Mouse (Mus musculus) CD4-positive, CD25-positive, alpha-beta regulatory T cell, adult 2 months (primary cell): ENCODE measurements around the gene Ryr2.
A peak's percentile ranks its signal among the peaks of the same experiment; 100 is the strongest.
"Not testable (repeated sequence)": the region's sequence is repeated elsewhere in the genome, so short reads cannot be mapped to it uniquely, and the experiment has no call there.

ENCODE experiments used
- DNase-seq: peaks from one replicate; pipeline ENCODE4 v3.0.0-alpha.2; 2012; ENCODE audit warnings: low read depth, low spot score

Ryr2 gene

DNA sequence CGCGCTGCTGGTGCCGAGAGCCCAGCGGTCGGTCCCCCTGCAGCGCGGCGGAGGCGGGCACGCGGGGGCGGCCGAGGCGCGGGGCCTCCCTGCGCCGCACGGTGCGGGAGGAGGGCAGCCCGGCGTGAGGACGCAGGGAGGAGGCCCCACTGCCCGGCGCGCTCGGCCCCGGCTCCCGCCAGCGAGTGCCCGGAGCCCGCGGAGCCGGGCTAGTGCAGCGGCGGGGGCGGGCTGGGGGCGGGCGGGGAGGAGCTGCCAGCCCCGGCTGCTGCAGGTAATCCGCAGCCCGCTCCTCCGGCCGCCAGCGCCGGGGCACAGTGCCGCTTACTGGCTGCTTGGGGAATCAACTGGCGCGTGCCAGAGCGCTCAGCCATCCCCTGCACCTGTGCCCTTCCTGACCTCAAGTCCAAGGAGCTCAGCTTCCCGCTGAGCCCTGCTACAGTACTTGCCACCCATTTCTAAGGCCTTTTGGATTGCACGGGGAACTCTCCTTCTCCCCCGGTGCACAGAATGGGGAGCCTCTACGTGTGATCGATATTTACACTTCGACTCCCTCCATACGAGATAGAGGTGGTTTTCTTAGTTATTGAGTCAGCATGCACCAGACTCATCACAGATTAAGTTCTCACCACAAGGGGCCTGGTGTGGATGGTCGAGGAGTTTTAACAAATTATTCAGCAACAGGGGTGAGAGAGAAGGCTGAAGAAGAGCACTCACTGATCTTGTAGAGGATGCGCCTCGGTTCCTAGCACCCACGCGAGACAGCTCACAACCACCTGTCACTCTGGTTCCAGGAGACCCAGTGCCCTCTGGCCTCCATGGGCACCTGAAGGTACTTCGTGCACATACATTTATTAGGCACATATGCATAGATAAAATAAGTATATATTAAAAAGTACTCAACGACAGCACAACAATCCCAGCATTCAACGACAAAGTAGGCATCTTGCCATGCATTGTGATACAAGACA is at the start of gene Ryr2:
TSS of gene Ryr2 (minus strand) at position 284 of the 971 bp plus-strand sequence.
- DNase-seq, result peak; percentile 67

DNA sequence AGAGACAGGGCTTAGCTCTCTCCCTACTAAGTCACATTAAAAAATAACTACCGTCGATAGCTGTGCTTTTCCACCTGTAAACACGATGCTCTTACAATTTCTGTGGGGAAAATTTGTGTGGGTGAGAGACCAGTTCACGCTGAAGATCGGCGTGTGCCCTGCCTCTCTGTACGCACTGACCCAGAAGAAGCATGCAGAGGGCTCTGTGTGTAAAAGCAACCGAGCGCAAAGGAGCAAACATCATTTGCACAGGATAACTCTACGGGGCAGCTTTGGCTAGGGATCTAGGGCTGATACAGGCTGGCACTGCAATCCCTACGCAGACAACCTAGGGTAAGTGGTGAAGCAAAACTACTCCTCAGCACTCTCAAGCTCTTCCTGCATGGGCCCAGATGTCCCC is 47.2 kb upstream of the Ryr2 start:
- DNase-seq, result no peak

DNA sequence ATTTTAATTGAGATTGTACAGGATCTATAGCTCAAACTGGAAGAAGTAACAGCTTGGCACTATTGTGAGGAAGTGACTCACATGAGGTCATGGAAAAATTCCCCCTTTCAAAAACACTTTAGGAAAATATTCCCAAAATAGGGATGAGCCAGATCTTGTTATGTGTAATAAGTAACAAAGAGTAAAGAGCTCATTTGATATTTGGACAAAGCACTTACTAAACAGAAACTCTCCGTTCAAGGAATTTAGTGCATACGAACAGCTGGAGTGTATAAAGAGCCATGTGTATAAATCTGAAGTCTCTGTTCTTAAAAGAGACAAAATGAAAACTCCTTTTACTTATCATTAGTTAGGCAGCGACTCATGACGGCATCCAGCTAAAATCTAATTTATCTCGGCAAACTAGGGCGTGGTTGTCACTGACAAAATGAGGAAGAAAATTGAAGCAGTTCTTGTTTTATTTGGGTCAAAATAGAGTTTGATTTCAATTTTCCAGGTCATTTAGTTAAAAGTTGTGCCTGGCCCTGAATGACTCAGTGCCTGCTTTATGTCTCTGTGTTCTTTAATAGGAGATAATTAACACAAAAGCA is 40.3 kb upstream of the Ryr2 start:
- DNase-seq, result no peak

DNA sequence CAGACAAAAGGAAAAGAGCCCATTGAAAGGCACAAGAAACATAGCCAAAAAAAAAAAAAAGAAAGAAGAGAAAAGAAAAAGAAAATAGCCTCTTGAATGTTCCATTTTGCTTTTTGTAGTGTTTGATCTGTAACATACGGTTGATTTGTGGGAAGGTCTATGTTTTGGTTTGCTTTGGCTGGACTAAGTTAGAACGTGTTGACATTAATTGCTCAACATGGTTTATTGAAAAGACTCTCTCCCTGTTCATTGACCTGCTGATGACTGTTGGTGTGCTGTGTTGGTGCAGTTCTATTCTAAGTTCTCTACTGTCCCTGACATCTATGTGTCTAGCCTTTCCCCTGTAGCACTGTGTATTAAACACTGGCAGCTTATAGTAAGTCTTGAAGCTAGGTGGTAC is 39.7 kb upstream of the Ryr2 start:
- DNase-seq, result no peak

DNA sequence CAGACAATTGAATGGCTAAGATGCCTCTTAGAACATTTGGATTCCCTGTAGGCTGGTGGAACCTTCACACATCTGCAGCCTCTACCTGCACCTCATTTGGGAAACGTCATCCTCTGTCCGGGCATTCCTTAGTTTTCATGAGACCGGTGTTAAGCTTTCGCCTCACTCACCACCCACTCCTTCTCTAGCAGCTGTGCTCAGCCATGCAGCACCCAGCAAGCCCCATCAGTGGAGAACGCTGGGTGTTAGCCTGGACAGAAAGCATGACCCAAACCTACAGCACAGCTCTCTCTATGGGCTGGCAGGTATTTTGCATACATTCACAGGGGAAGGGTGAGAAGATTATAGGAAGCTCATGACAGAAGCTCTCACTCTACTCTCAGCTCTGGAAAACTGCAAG is 36.6 kb upstream of the Ryr2 start:
- DNase-seq, result no peak

DNA sequence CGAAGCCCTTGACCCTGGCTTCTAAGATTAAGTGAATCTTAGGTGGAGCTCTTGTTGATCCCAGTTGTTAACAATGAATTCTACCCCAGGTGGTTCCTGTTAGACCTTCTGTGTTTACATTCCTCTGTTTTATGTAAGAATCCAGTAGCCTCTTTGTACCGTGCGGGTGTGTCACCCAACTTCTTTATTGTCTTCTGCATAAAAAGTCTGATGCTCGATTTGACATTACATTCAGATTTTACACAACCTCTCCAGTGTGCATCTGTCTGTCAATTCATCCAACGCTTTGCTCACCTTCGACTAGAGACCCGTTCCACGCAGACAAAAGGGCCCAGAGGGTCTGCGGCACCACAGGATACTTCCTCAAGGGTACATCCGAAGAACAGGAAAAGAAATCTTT is 29.7 kb upstream of the Ryr2 start:
- DNase-seq, result not testable (repeated sequence)

DNA sequence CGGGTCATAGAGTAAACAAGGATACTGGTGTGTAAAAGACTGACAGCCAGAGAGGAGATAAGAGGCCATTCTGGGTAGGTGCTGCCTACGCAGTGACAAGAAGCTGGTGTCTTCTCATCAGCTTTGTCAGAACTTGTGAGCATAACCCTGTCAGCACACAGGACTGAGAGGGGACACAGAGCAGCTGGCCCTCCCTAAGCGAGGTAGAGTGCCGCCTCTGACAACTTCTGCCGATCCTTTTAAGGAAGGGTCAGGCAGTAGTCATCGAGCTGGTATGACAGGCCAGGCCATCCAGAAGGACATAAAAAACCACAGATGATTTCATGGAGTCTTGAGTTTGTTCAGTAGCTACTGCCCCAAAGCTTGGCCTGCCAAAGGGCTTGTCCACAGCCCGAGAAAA is 26.8 kb upstream of the Ryr2 start:
- no peak for DNase-seq

DNA sequence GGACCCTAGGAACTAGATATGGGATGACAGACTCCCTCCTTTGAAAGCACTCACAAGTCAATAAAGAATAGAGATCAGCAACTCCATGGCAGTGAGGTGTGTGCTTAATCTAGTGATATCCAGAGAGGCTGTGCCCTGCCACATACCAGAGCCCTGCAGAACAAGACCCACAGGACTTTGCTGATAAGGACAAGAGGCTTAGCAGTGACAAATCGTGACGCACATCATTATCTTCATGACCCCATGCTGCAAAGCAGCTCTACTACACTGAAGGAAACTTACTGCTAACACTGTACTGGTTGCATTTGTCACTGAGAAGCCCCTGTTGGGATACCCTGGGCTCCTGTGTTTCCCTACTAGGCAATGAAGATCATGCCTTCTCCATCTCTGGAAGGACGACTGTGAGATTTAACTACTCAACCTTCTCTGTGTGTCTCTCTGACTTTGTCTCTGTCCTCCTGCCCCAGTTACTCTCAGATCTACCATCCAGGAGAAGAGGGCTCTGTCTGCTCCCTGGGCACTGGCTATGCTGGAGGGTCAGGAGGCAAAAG is 25.5 kb upstream of the Ryr2 start:
- DNase-seq, result no peak

DNA sequence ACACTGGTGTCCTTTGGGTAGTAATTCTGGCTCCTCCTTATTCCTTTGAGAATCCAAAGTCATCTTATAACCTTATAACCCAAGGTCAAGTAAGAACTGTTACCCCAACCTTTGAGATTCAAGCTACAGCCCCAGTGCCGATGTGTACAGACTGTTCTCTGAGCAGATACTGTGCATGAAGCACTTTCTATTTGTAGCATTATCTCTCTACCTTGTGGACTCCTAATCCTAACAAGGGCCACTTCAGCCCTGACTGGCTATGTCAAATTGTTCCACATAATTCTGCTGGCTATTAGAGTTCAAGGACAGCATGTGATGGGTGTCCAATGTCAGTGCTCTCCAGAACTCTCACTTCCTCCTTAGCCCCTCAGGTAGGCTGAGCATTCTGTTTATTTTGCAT is 22.4 kb upstream of the Ryr2 start:
- DNase-seq, result no peak

DNA sequence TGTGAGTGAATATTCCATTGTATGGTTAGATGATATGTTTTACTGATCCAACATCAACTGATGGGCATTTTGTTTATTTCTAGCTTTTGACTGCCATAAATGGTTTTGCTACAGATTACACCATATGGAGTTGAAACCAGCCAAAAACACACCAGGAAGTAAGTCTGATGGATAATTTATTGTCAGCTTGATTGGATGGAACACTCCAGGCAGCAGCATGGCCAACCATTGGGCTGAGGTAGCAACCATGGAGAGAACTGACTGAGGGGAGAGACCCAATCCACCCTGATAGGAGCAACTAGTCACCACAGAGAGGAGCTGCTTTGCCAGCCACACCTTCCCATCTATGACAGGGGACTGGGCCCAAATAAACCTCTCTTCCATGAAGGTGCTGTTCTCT is 19.4 kb upstream of the Ryr2 start:
- DNase-seq, result no peak

DNA sequence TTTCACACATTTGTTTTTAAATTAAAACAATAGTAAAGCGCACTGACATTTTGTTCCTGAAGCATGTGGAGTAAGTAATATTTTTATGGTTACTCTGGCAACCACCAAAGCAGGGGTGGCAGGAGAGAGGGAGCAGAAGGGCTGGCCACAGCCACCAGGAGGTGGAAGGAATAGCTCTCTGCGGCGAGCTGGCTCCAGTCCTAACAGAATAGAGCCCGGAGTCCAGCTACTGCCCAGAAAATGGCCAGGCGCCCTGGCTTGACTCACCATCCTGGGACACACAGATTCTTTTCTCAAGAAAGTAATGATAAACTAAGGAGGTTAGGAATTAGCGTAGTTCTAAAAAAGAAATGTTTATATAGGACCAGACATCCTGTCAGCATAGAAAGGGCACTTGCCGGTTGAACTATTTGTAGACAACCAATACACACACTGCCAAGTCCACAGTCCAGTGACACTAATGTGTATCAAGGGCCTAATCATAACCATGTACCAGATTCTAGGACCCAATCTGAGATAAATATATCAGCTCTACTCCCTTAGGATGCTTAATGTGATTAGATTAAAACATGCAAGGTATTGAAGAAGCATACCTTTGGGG is 18.3 kb upstream of the Ryr2 start:
- DNase-seq, result no peak

DNA sequence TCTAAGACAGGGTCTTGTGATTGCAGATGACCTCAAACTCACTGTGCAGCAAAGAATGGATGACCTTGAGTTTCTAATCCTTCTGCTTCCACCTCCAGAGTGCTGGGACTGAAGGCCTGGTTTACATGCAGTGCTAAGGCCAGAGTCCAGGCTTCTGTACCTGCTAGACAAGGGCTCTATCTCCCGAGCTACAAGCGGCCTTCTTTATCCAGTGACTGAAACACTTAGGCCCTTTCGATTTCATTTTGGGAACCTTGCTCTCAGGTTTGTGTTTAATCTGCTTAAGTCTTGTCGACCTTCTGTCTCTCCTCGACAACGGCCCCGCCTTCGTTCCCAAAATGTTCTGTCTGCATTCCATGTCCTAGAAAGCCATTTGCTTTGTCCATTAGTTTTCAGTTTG is 8.8 kb upstream of the Ryr2 start:
- no peak for DNase-seq

DNA sequence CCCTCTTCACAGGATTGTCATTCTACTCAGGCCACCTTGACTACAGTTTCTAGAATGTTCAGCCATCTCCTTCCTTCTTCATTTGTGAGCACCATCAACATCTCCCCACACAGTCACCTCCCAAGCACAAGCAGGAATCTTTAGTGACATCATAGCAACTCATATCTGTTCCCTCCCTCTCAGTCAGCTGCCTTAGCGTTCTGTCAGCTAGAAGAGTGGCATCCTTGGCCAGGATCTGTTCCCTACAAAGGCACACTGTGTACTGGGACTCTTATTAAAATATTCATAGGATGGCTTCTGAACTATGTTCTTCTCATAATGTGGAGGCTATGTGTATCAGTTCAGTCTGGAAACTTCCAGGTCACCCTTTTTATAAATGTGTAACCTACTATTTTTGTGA is 8.1 kb upstream of the Ryr2 start:
- DNase-seq, result no peak

DNA sequence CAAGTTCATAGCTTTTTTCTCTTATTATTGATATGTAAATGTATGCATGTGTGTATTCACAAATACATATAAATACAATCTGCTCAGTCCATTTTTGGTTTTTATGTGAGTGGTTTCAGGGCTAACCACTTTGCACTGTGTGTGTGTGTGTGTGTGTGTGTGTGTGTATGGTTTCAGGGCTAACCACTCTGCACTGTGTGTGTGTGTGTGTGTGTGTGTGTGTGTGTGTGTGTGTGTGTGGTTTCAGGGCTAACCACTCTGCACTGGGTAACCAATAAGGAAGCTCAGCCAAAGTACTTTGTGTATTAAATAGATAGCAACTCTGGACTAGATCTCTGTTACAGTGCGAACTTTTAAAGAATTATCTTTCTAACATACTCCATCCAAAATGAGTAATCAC is 2.2 kb upstream of the Ryr2 start:
- DNase-seq, result peak; percentile 12

DNA sequence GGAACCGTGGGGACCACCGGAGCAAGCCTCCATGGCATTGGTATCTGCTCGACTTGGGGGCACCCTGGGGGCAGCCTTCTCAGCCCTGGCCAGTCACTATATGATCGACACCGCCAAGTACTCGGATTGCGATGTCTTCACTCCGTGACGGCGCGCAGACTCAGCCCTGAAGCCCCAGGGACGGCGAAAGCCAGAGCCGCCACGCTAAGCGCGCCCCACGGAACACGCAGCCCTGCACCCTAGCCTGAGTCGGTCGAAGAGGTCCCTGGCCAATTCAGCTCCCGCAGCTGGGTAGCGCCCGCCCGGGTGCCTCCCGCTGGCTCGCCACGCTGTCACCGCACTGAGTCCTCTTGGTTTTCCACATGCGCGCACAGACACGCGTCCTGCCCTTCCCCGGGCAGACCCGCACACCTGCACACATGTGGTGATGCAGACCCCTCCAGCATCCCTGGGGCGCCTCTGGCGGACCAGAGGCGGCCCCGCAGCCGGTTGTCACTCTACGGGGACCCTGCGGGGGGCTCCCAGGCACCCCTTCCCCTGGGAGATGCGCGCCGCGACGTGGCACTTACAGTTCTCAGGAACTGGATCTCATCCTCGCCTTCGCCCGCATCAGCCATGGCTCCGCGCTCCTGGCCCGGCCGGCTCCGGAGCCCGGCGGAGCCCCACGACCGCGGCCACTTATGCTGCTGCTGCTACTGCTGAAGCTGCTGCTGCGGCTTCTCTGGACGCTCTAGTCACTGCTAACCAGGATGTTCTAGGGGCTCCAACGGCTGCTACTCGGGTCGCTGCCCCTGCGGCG is 716 bp downstream of the Ryr2 start:
- DNase-seq, result peak; percentile 12

DNA sequence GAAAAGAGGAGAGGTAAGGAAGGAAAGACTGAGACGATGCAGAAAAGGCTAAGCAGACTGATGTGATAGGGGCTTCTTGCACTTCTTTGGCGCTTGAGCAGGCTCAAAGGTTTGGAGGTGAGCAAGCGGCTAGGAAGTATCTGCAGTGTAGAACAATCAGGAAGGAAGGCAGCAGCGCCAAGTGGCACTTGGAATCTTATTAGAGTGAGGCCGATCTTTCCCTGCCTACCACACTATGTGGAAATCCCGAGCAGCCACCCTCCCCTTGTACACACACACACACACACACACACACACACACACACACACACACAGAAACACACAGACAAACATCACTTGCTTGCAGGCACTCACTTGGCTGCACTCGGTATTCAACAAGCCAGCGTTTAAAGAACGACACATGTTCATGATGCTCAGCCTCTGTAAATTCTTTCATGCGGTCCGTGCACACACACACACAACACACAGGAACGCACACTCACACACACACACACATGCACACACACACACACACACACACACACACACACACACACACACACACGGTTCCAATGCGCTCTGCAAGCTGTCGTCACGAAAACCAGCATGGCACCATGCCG is 1.4 kb downstream of the Ryr2 start:
- no peak for DNase-seq

DNA sequence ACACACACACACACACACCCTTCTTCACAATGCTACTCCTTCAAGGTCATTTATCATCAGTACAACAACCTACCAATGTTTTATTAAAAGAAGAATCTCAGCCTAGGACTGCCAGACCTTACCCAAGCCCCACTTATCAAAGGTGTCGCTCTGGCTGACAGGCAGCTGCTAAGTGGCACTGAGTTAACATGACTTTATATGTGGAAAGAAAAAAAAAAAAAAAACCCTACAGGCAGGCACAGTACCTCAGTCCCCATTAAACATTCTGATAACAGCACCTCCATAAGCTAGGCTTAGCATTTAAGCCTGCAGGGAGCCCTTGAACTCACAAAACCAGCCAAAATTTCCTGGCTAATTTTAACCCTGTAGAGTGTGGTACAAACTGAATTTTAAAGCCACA is 2.4 kb downstream of the Ryr2 start:
- no peak for DNase-seq

DNA sequence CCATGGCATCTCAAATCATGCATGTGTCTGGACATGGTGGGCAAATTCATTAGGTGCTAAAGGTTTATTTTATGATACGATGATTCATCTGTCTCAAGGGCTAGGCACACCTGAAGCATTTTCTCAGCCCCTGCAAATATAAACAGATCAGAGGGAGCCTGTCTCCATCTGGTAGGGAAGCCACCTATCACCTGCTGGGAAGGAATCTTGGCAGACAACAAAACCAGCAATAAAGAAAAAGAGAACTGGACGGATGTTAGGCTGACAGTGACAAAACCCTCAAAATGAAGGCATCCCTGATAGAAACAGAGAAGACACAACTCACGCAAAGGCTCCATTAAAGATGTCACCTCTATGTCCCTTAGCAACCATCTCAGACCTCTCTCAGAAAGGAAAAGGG is 3.7 kb downstream of the Ryr2 start:
- no peak for DNase-seq

DNA sequence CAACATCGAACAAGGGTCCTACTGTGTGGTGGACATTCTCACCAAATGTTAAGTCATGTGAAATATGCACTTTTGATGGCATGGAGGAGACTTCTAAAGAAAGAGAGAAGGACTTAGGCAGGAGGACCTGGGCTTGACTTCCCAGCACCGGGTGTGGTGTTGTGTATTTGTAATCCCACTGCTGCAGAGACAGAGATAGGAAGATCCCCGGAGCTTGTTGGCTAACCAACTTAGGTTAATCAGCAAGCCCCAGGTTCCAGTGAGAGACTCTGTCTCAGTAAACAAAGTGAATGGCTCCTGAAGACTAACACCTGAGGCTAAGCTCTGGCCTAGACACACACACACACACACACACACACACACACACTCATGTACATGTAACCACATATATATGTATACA is 7.3 kb downstream of the Ryr2 start:
- no peak for DNase-seq

DNA sequence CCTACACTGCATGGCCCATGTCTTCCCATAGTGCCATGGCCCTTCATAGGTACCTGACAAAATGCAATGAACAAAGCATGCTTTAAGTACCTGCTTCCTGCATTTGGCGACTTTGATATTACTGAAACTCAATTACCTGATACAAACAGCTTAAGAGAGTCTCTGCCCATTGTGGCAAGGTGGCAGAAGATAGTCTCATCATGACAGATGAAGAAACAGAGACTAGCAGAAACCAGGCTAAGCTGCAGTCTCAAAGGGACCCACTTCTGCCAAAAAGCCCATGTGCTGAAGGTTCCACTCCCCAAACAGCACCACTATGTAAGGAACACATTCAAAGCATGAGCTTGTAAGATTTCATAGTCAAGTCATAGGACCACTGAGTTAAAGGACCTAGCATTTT is 7.8 kb downstream of the Ryr2 start:
- no peak for DNase-seq

DNA sequence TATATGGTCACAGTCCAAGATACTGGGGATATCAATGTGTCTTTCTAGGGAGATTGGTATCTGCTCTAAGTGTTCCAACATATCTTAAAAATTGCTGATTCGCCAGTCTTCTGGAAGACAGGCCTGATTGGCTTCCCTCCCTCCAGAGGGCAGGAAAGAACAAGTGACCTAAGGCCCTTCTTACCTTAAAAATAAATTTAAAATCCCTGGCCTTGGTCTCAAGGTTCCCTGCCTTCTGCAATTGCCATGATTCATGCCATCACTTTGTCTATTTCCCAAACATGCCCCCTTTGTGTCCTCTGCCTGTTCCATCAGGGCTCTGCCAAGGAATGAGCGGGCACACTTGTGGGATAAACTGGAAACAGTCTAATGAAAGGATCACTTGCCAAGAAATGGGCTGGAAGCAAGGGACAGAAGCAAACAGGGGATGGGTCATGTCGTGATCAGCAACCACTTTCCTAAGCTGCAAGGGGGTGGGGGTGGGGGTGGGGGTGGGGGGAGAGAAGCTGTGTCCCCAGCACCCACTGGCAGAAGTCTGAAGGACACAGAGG is 10.3 kb downstream of the Ryr2 start:
- DNase-seq, result no peak
